Mouse (Mus musculus): Measurements from ENCODE around the gene Senp2. TPM values are rescaled to one million over a fixed set of nuclear protein-coding genes. Genes with fewer than 3 reads are reported as not detected.

Gene Senp2
- polyA plus RNA-seq, 1 experiment from 2014 or later: 58.4 TPM

- Histone ChIP-seq H3K27me3 (ENCODE audit: control insufficient read depth, insufficient read depth, low read length) (no peaks in the 10 kb centered on the region), H3K36me3 (ENCODE audit: control insufficient read depth, insufficient read depth, low read length) (no peaks in the 10 kb centered on the region), H3K9ac (replicated peaks; ENCODE audit: low read length) (no peak overlapping the region), H3K4me3 (replicated peaks; ENCODE audit: low read depth, low read length) (no peak overlapping the region), H3K9me3 (ENCODE audit: control insufficient read depth, low read length) (no peaks in the 10 kb centered on the region), H3K27ac (replicated peaks; ENCODE audit: low read depth, low read length) (no peak overlapping the region), H3K4me1 (ENCODE audit: control insufficient read depth, insufficient read depth, low read length) (0 out of 2 replicates have a peak, but pooled peaks cover 3% of the 10 kb centered on the region), H3K4me2 (ENCODE audit: low read length) (no peak overlapping the region)
- DNase-seq (no peak), ATAC-seq (ENCODE audit: low FRiP score, low TSS enrichment) (no peak)
- 97% methylated on average over 1 of the region's 1 CpGs for WGBS
Observed at GRCm38 (mm10) chr16:22095751-22096150, 86.5 kb downstream of the Senp2 start.

DNA sequence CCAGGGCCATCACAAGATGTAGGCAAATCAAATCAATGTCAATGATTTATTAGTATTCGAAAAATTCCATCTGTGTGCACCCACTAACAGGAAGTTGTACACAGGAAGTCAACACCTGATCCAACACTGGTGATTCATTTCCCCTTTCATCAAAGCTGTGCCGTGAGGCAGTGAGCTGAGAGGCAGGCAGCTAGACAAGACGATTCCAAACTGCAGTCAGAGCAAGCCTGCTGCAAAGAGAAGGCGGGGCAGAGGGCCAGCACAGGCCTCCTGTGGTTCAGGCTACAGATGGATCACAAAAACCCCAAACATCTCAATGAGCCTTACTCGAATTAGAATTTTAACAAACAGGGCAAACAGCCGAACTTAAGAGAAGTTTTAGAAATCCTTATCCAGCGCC, 88.4 kb downstream of the Senp2 start:
- no peak overlapping the region for H3K4me2 ChIP-seq (ENCODE audit: low read length)
- DNase-seq (peak; percentile 19), ATAC-seq (ENCODE audit: low FRiP score, low TSS enrichment) (no peak)
- H3K27ac ChIP-seq (replicated peaks; ENCODE audit: low read depth, low read length): 0 out of 2 replicates have a peak overlapping the region, but pooled peaks have one; percentile 26
- no peak overlapping the region for H3K9ac ChIP-seq (replicated peaks; ENCODE audit: low read length)
- 0 out of 2 replicates have a peak, but pooled peaks cover 3% of the 10 kb centered on the region for H3K4me1 ChIP-seq (ENCODE audit: control insufficient read depth, insufficient read depth, low read length)
- H3K9me3 ChIP-seq (ENCODE audit: control insufficient read depth, low read length): no peaks in the 10 kb centered on the region
- no peak overlapping the region for H3K4me3 ChIP-seq (replicated peaks; ENCODE audit: low read depth, low read length)
- no peaks in the 10 kb centered on the region for H3K27me3 ChIP-seq (ENCODE audit: control insufficient read depth, insufficient read depth, low read length)
- H3K36me3 ChIP-seq (ENCODE audit: control insufficient read depth, insufficient read depth, low read length): no peaks in the 10 kb centered on the region
- 42% methylated on average over 7 of the region's 7 CpGs for WGBS

Other genes starting within 250 kb of the Senp2 start
- gene Ehhadh, start 221.7 kb upstream of the Senp2 start, polyA plus RNA-seq (2014; fragmentation: Nextera tagmentation; extraction: Ambion mirVana): 1.2 and 1.6 TPM in 2 replicates
- 6.6 and 9.3 TPM in 2 replicates for gene Map3k13, start 215.1 kb upstream of the Senp2 start, polyA plus RNA-seq (2014; fragmentation: Nextera tagmentation; extraction: Ambion mirVana)
- gene Tmem41a, start 61.9 kb upstream of the Senp2 start, polyA plus RNA-seq (2014; fragmentation: Nextera tagmentation; extraction: Ambion mirVana): 40.7 and 41.3 TPM in 2 replicates
- gene Liph, start 13.8 kb upstream of the Senp2 start, polyA plus RNA-seq (2014; fragmentation: Nextera tagmentation; extraction: Ambion mirVana): 0.25 and 0.77 TPM in 2 replicates
- 11.8 and 20.2 TPM in 2 replicates for gene Igf2bp2, start 153.8 kb downstream of the Senp2 start, polyA plus RNA-seq (2014; fragmentation: Nextera tagmentation; extraction: Ambion mirVana)